Mouse (Mus musculus) heart, embryonic 13.5 days (tissue): ENCODE data around the gene Mdm4. TPM values are rescaled to one million over a fixed set of nuclear protein-coding genes. Genes with fewer than 3 reads are reported as not detected.

Experiments
- ATAC-seq: fragments of 200-750 bp; cut with Nextera tagmentation; 2 replicates; pipeline ENCODE4 v1.8.0; 2017; ENCODE audit warnings: moderate TSS enrichment; ENCODE audit not compliant: insufficient number of reproducible peaks, low FRiP score, low TSS enrichment; ENCODE audit errors: extremely low read depth
- H3K27ac ChIP-seq: fragments of 300-500 bp; sonication (generic); replicated peaks from 2 replicates; pipeline ENCODE4 v1.5.1; 2015; ENCODE audit warnings: moderate library complexity, mild to moderate bottlenecking, inconsistent platforms
- H3K27me3 ChIP-seq: fragments of 300-500 bp; sonication (generic); replicated peaks from 2 replicates; pipeline ENCODE4 v1.6.1; 2015; ENCODE audit warnings: mild to moderate bottlenecking, inconsistent platforms
- H3K36me3 ChIP-seq: fragments of 300-500 bp; sonication (generic); 2 replicates; pipeline ENCODE4 v1.6.1; 2015; ENCODE audit warnings: mild to moderate bottlenecking, inconsistent platforms
- H3K4me1 ChIP-seq: fragments of 300-500 bp; sonication (generic); 2 replicates; pipeline ENCODE4 v1.6.1; 2015; ENCODE audit warnings: inconsistent platforms
- H3K4me2 ChIP-seq: fragments of 300-500 bp; sonication (generic); 2 replicates; pipeline ENCODE4 v1.6.1; 2015; ENCODE audit warnings: inconsistent platforms, mild to moderate bottlenecking, moderate library complexity
- H3K4me3 ChIP-seq: fragments of 300-500 bp; sonication (generic); 2 replicates; pipeline ENCODE4 v1.5.1; 2015; ENCODE audit warnings: moderate library complexity, mild to moderate bottlenecking, inconsistent platforms
- H3K9ac ChIP-seq: fragments of 300-500 bp; sonication (generic); 2 replicates; pipeline ENCODE4 v1.6.1; 2015; ENCODE audit warnings: inconsistent platforms, mild to moderate bottlenecking, moderate library complexity
- H3K9me3 ChIP-seq: fragments of 300-500 bp; sonication (generic); 2 replicates; pipeline ENCODE4 v1.6.1; 2016; ENCODE audit warnings: inconsistent platforms
- WGBS: fragments of 180-500 bp; shearing (Covaris S2); methylation state at CpG from one replicate; pipeline ENCODE4 v1.1.7; 2015; ENCODE audit warnings: mixed read lengths; 5-methylcytosine and 5-hydroxymethylcytosine counted together
- microRNA-seq: library from miRNA; unstranded; fragments of <30 nt; microRNA quantifications from one replicate; pipeline ENCODE4, GENCODE M21; 2016
- polyA plus RNA-seq: library from polyadenylated mRNA; unstranded; fragments of >200 nt; fragmentation: Nextera tagmentation; extraction: Ambion mirVana; gene quantifications from 2 replicates; pipeline ENCODE4 v1.2.1, GENCODE M21; 2015

Gene Mdm4
- polyA plus RNA-seq, 1 experiment from 2014 or later, result 19.2 TPM

GRCm38 (mm10) chr1:132910414-132911041 is 119.8 kb downstream of the Mdm4 start:
- no peak overlapping the region for H3K27ac ChIP-seq
- no peak overlapping the region for H3K4me3 ChIP-seq
- no peaks in the 10 kb centered on the region for H3K9me3 ChIP-seq
- WGBS, result 74% methylated on average over 11 of the region's 11 CpGs
- no peak for ATAC-seq
- no peaks in the 10 kb centered on the region for H3K27me3 ChIP-seq
- H3K4me1 ChIP-seq, result no peaks in the 10 kb centered on the region
- no peaks in the 10 kb centered on the region for H3K36me3 ChIP-seq
- no peak overlapping the region for H3K4me2 ChIP-seq
- no peak overlapping the region for H3K9ac ChIP-seq

- ATAC-seq, result no peak
- no peaks in the 10 kb centered on the region for H3K9me3 ChIP-seq
- no peak overlapping the region for H3K27ac ChIP-seq
- H3K4me2 ChIP-seq, result no peak overlapping the region
- no peak overlapping the region for H3K4me3 ChIP-seq
- WGBS, result 75% methylated on average over 1 of the region's 1 CpGs
- no peaks in the 10 kb centered on the region for H3K4me1 ChIP-seq
- no peak overlapping the region for H3K9ac ChIP-seq
- H3K36me3 ChIP-seq, result no peaks in the 10 kb centered on the region
- no peaks in the 10 kb centered on the region for H3K27me3 ChIP-seq
These were observed 120.4 kb downstream of the Mdm4 start for GRCm38 (mm10) chr1:132909951-132910350.

Small RNA genes lying within 50 kb of the gene (microRNA-seq; reads per million reads assigned to microRNA genes)
- gene Gm44300, result not detected

Other genes starting within 250 kb of the Mdm4 start
- gene Lrrn2, start 150.3 kb downstream of the Mdm4 start, polyA plus RNA-seq, result 8.2 and 8.7 TPM in 2 replicates
- 8.5 and 9.5 TPM in 2 replicates for gene Pik3c2b, start 15.1 kb upstream of the Mdm4 start, polyA plus RNA-seq
- gene Ppp1r15b, start 100.6 kb upstream of the Mdm4 start, polyA plus RNA-seq, result 24.2 and 24.8 TPM in 2 replicates
- gene Plekha6, start 133.6 kb upstream of the Mdm4 start, polyA plus RNA-seq, result 10.6 and 10.7 TPM in 2 replicates